Mouse (Mus musculus): ENCODE data around the gene Agt.

Agt gene

DNA sequence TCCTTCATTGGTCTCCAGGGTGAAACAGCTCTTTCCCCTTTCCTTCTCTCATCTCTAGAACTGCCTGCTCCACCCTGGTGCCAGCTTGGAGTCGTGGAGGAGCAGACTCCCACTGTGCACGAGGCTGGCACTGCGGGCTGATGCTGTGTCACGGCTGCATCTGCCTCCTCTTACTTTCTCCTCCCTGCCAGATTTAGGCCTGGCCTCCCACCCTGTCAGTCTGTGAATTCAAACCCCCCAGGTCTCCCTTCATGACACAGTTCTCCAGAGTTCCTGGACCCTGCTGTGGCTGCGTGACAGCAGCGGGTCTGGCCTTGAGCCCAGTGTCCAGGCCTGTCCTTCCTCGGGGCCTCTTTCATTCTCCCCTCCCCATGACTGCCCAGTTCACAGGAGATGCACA, 39.0 kb downstream of the Agt start:
- ChIA-PET CTCF (interaction anchor here in 1 of 4 experiments (1.0 kb wide), 1 partner anchor 10 kb away, joined by 3 read pairs; the partner anchor contains the start of gene Cog2), POLR2A (interaction anchor here in 1 of 4 experiments (1.6 to 2.2 kb wide), 3 partner anchors 10 to 15 kb away, joined by 3 to 7 read pairs (median 6); partner anchors contain the start of gene Cog2)

DNA sequence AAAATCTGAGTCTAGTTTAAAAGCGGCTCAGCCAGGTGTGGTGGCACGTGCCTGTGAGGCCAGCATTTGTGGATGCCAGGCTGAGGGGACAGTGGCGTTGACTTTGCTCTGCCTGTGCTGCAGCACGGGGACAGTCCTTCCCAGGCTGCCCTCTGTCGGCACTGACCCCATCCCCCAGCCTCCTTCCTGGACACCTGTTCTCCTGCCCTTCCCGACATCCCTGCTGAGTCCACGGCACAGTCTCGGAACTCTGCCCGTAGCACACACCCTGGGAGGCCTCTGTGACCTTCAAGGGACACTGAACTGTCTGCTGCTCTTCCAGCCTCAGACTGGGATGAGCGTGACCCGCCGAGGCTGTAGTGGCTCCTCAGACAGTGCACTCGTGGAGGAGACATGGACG, 39.4 kb downstream of the Agt start:
- POLR2A ChIA-PET: interaction anchor here in 2 of 4 experiments (1.1 to 2.2 kb wide), 3 partner anchors 10 to 442 kb away, joined by 3 to 7 read pairs (median 6); partner anchors contain the start of gene Cog2 (in 1 of the 2)

DNA sequence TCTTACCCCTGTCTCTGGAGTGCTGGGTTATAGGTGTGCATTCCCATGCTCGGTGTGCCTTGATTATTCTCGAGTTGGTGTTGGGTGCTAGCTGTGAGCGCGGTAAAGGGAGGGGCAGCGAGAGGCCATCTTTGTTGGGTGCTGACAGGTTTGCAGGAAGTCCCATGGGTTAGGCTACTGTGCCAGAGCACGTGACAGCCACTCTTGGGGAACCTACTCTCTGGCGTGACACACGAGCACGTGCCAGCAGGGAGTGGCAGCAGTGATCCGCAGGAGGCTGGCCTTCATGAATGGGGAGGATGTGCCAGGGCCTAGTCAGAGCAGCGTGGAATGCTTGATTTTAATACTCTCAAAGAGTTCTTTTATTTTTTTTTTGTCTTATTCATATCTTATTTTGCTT, 43.2 kb downstream of the Agt start:
- CTCF ChIA-PET: interaction anchor here in 2 of 4 experiments (0.6 to 1.2 kb wide), 2 partner anchors 37 to 82 kb away, joined by 3 to 6 read pairs; no protein-coding TSS in a partner anchor
- POLR2A ChIA-PET: interaction anchor here in 1 of 4 experiments (1.0 kb wide), 1 partner anchor 122 kb away, joined by 3 read pairs; no protein-coding TSS in a partner anchor

More for the DNA sequence above, 39.4 kb downstream of the Agt start:
- CTCF ChIA-PET: interaction anchor here in 1 of 4 experiments (1.0 kb wide), 1 partner anchor 9 kb away, joined by 3 read pairs; the partner anchor contains the start of gene Cog2

DNA sequence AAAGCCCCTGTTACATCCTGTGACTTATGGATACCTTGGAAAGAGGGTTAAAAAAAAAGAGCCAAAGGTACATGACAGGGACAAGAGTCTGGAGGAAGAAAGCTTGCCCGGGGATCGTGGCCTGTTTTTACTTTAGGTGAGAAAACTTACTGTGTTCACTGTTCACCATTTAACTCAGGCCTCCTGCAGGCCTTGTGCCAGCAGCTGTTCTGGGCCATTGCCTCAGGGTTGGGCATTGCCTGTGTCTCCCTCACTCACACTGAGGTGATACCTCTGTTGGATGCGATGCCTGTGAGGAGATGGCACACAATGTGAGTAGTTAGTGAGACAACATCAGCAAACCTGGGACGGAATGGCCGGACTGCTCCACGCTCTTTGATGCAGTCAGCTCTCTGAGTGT, 47.6 kb downstream of the Agt start:
- ChIA-PET CTCF (no interaction called here), POLR2A (interaction anchor here in 1 of 4 experiments (0.6 kb wide), 1 partner anchor 359 kb away, joined by 8 read pairs; no protein-coding TSS in a partner anchor)

DNA sequence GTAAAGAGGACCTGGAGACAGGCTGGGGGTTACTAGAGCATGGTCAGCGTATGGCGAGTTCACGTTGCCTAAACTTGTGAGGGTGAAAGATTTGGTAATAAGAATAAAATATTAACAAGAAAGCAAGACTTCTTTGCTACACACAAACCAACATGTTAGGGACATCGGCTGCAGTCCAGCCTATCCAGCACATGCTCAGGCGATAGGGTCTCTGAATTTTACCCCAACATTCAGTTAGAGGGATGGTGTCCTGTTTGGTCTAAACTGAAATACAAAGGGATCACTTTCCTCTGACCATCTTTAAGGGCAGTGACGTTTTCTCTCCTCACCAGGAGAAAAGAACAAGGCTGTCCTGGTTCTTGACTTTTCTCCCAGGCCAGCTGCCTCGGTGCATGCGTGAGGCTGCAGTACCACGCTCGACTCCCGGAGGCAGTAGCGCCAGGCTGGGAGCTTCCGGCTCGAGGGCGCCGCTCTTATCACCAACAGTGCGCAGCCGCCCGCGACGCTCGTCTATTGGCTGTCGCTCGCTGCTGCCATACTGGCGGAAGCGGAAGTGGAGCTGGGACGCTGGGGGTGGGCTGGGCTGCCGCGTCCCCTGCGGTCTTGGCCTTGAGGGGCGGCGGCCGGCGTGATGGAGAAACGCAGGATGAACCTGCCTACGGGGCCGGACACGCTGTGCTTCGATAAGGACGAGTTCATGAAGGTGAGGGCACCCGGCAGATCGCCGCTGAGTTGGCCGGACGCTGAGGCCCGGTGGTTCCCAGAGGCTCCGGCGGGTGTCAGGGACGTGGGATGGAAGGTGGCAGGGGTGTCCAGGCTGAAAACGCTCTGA, 49.0 kb downstream of the Agt start, which contains the start of gene Cog2:
Gene Cog2 (plus strand): TSS at position 519 of the 832 bp plus-strand sequence.
- ChIA-PET POLR2A (interaction anchor here in 3 of 4 experiments (0.6 to 2.7 kb wide), 19 partner anchors 10 to 429 kb away, joined by 3 to 8 read pairs (median 4); partner anchors contain the start of genes Capn9 (in 1 of the 3) and Egln1 (in 1 of the 3)), CTCF (interaction anchor here in 3 of 4 experiments (0.6 to 1.6 kb wide), 22 partner anchors 7 to 272 kb away, joined by 3 to 11 read pairs (median 4); partner anchors contain the start of gene Trim67 (in 1 of the 3))

DNA sequence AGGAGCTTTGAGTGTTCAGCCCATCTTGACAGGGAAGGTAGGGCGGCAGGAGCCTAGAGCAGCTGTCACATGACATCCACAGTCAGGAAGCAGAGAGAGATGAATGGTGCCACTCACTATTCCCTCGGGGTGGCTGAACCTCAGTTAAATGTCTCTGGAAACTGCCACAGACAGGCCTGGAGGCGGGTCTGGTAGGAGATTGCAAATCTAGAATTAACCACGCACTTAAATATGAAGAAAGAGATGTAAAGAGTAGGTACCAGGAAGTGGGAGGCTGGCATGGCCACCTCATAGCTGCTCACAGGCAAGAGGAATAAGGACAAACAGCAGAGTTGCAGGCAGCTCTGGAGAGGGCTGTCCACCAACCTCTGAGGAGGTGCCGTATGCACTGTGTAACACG, 52.4 kb downstream of the Agt start:
- ChIA-PET POLR2A (no interaction called here), CTCF (no interaction called here)

DNA sequence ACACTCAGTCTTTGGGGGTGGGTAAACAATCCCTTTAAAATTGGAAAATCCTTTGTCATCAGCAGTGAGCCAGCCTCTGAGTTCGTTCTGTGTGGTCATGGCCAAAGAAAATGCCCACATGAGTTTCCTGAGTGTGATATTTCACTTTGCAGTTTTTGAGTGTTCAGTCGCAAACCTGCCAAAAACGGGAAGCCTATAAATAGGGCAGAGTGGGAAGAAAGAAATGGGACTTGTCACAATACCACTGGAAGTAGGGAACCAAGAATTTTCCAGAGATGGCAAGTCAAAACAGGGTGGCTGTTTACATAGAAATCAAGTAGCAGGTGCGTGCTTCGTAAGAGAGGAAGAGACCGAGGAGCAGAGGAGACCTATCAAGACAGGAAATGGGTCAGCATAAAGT, 53.0 kb downstream of the Agt start:
- ChIA-PET CTCF (interaction anchor here in 1 of 4 experiments (0.9 kb wide), 1 partner anchor 117 kb away, joined by 3 read pairs; no protein-coding TSS in a partner anchor), POLR2A (no interaction called here)

DNA sequence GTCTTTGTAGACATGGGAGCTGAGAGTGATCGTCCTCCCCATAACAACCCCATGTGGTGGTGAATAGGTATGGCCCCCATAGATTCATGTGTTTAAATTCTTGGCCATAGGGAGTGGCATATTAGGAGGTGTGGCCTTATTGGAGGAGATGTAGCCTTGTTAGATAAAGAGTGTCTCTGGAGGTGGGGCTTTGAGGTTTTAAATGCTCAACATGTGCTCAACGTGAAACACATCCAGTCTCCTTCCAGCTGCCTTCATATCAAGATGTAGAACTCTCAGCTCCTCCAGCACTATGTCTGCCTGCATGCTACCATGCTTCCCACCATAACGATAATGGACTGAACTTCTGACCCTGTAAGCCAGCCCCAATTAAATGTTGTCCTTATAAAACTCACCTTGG, 53.5 kb downstream of the Agt start:
- POLR2A ChIA-PET: interaction anchor here in 1 of 4 experiments (1.1 kb wide), 1 partner anchor 30 kb away, joined by 3 read pairs; no protein-coding TSS in a partner anchor

DNA sequence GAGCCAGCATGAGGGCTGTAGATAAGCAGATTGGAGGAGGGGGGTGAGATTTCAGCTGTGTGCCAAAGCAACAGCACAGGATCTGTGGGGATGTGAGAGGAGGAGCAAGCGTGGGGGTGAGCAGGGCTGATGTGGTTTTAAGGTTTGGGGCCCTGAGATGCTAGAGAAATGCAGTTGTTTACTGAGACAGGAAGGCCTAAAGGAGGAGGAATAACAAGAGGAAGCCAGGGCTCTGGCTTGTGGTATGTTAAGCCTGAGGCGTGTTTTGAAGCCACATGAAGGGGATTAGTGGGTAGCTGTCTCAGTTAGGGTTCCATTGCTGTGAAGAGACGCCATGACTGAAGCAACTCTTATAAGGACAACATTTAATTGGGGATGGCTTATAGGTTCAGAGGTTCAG, 60.4 kb downstream of the Agt start:
- ChIA-PET CTCF (no interaction called here), POLR2A (interaction anchor here in 1 of 4 experiments (1.2 kb wide), 1 partner anchor 15 kb away, joined by 4 read pairs; no protein-coding TSS in a partner anchor)

More for the DNA sequence above, 53.5 kb downstream of the Agt start:
- CTCF ChIA-PET: interaction anchor here in 3 of 4 experiments (0.5 to 1.4 kb wide), 3 partner anchors 58 to 118 kb away, joined by 3 to 8 read pairs (median 3); no protein-coding TSS in a partner anchor

DNA sequence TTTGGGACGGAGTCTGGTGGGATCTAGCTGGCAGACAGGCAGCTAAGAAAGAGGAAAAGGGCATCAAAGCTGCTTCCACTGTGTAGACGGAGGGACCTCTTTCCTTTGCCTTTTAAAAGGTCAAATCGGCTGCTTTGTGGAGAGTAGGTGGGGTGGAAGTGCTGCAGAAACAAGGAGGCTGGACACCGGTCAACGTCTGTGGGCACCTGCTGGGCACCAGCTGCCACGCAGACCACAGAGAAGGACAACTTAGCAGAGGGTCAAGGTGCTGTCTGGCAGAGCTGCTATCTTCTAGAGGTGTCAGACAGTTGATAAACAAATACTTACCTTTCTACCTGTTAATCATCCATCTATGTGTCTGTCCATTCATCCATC, 61.2 kb downstream of the Agt start:
- CTCF ChIA-PET: interaction anchor here in 1 of 4 experiments (0.8 kb wide), 1 partner anchor 18 kb away, joined by 8 read pairs; no protein-coding TSS in a partner anchor
- POLR2A ChIA-PET: interaction anchor here in 1 of 4 experiments (0.6 kb wide), 1 partner anchor 85 kb away, joined by 5 read pairs; no protein-coding TSS in a partner anchor

DNA sequence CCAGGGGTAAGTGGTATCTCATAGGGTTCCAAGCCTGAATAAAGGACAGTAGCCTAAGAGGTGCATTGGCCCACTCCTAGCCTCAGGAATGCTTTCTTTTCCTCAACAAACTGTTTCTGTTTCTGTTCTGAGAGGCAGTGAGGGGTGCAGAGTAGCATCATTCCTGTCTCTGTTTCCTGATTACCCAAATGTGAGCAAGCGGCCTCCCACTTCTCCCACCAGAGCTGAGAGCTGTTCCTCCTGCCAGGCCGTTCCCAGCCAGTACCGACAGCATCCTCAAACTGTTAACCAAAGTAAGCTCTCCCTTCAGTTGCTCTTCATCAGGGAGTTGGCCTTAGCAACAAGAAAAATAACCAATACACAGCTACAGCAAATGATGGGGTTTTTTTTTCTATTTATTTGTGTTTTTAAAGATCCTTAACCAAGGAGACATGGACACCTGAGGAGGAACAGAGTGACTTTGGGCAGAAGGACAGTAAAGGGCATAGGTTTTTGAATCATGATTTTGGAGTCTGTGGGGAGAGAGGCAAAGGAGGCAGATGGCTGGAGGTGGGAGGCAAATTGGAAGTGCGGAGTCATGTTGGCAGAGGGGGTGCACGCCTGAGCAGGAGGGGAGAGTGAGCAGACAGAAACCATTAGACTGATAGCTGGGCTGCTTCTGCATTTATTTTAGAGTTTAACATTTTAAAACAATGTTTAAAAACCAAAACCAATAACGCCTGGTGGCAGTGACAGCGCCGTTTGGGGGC, 61.8 kb downstream of the Agt start:
- POLR2A ChIA-PET: interaction anchor here in 1 of 4 experiments (0.6 kb wide), 1 partner anchor 84 kb away, joined by 5 read pairs; no protein-coding TSS in a partner anchor
- CTCF ChIA-PET: interaction anchor here in 1 of 4 experiments (0.8 kb wide), 1 partner anchor 18 kb away, joined by 8 read pairs; no protein-coding TSS in a partner anchor
